Mouse (Mus musculus) ES-Bruce4 (cell line): ENCODE data around the gene Bdkrb1.

Source experiments
- CTCF ChIP-seq: IDR thresholded peaks from one replicate; pipeline ENCODE4 v1.8.1; 2011; ENCODE audit warnings: low read depth, low read length
- POLR2A ChIP-seq: IDR thresholded peaks from one replicate; pipeline ENCODE4 v1.8.1; 2011; ENCODE audit warnings: low read length; ENCODE audit not compliant: insufficient read depth

GRCm38 (mm10) chr12:105582486-105582885 lies 20.4 kb upstream of the Bdkrb1 start:
- TF ChIP-seq CTCF (no peak), POLR2A (no peak)
